Mouse (Mus musculus) cerebellum, adult 2 months (tissue): ENCODE results near the gene Sh3glb1. TPM values are rescaled to one million over a fixed set of nuclear protein-coding genes. Genes with fewer than 3 reads are reported as not detected.

ENCODE experiments used
- DNase-seq, 2 experiments: peaks; one replicate each; pipeline ENCODE4 v3.0.0; 2021
- H3K27ac ChIP-seq: fragments of 200-500 bp; 2 replicates; pipeline ENCODE4 v1.5.1; 2012; ENCODE audit warnings: low read length, control low read depth, inconsistent platforms; ENCODE audit not compliant: insufficient read depth
- H3K27me3 ChIP-seq: fragments of 200-500 bp; 2 replicates; pipeline ENCODE4 v1.6.1; 2012; ENCODE audit warnings: inconsistent platforms, mild to moderate bottlenecking, low read length, moderate library complexity; ENCODE audit not compliant: control insufficient read depth, insufficient read depth
- H3K4me1 ChIP-seq: fragments of 200-500 bp; 2 replicates; pipeline ENCODE4 v1.6.1; 2011; ENCODE audit warnings: low read length; ENCODE audit not compliant: control insufficient read depth, insufficient read depth
- H3K4me3 ChIP-seq: fragments of 200-500 bp; replicated peaks from 2 replicates; pipeline ENCODE3; 2011; ENCODE audit warnings: mild to moderate bottlenecking, low read depth, low read length, control low read depth; ENCODE audit not compliant: insufficient read depth
- CTCF ChIP-seq: fragments of 200-500 bp; IDR thresholded peaks from 2 replicates; pipeline ENCODE4 v1.5.1; 2011; ENCODE audit warnings: low read depth, mild to moderate bottlenecking, control low read depth, low read length, moderate library complexity, borderline replicate concordance; ENCODE audit not compliant: insufficient read depth
- POLR2A ChIP-seq: fragments of 200-500 bp; IDR thresholded peaks from 2 replicates; pipeline ENCODE4 v1.6.1; 2011; ENCODE audit warnings: low read length, control low read depth, borderline replicate concordance; ENCODE audit not compliant: insufficient read depth
- WGBS: fragments of 180-500 bp; shearing (Covaris S2); methylation state at CpG from one replicate; pipeline ENCODE4 v1.1.7; 2018; 5-methylcytosine and 5-hydroxymethylcytosine counted together
- polyA plus RNA-seq: library from polyadenylated mRNA; depleted of rRNA; stranded (reverse); fragments of >200 nt; gene quantifications from 2 replicates; pipeline ENCODE4 v1.2.3, GENCODE M21; 2012; rRNA removed

Gene Sh3glb1
- polyA plus RNA-seq, 1 experiment: 25.5 TPM

DNA sequence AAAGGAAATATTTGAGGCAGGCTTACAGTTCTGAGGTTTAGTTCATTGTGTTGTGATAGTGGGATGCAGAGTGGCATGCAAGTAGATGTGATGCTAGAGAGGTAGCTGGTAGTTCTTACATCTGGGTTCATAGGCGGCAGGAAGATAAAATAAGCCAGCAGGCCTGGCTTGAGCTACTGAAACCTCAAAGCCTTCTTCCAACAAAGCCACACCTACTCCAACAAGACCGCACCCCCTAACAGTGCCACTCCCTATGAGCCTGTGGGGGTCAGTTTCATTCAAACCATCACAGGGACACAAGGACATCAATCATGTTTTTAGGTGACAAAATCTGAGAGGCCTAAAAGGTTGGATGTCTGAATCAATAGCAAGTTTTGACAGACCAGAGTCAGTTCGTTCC is 58.7 kb downstream of the Sh3glb1 start:
- no peak for DNase-seq
- Histone ChIP-seq H3K4me3 (no peak overlapping the region), H3K27me3 (no peaks in the 10 kb centered on the region), H3K4me1 (no peaks in the 10 kb centered on the region), H3K27ac (no peak overlapping the region)
- TF ChIP-seq POLR2A (no peak), CTCF (no peak)
- WGBS: 96% methylated on average over 3 of the region's 3 CpGs

DNA sequence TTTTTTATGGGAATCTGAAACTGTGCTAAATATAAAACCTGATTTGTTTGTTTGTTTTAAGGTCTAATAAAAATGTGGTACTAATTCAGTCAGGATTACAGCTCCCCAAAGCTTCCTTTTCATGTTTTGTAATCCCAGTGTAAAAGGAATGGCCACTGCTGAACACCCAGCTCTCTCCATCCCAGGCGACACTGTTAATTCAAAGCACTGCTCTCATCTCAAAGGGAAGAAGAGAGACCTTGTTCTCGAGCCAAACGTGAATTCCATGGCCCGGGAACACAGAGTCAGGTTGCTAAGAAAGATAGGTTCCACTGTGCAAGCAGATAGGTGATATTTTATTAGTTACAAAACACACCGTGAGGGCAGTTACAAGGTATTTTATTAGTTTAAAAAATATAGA is 75.9 kb downstream of the Sh3glb1 start:
- Histone ChIP-seq H3K4me1 (no peaks in the 10 kb centered on the region), H3K4me3 (no peak overlapping the region), H3K27ac (no peak overlapping the region), H3K27me3 (no peaks in the 10 kb centered on the region)
- 41% methylated on average over 5 of the region's 5 CpGs for WGBS
- no peak for TF ChIP-seq CTCF
- TF ChIP-seq POLR2A: no peak
- DNase-seq: no peak

- H3K27ac ChIP-seq: no peak overlapping the region
Observed at GRCm38 (mm10) chr3:144643301-144643871, 76.7 kb downstream of the Sh3glb1 start.

GRCm38 (mm10) chr3:144642141-144642540 is 78.0 kb downstream of the Sh3glb1 start:
- Histone ChIP-seq H3K27ac (no peak overlapping the region), H3K27me3 (no peaks in the 10 kb centered on the region), H3K4me1 (no peaks in the 10 kb centered on the region), H3K4me3 (no peak overlapping the region)
- 63% methylated on average over 4 of the region's 4 CpGs for WGBS
- DNase-seq: no peak
- TF ChIP-seq POLR2A: no peak

More at GRCm38 (mm10) chr3:144643301-144643871, 76.7 kb downstream of the Sh3glb1 start:
- 7% methylated on average over 2 of the region's 2 CpGs for WGBS
- no peaks in the 10 kb centered on the region for H3K27me3 ChIP-seq
- H3K4me3 ChIP-seq: no peak overlapping the region
- TF ChIP-seq POLR2A (no peak), CTCF (no peak)
- DNase-seq: peak in 1 of 2 experiments; percentile 8
- no peaks in the 10 kb centered on the region for H3K4me1 ChIP-seq

DNA sequence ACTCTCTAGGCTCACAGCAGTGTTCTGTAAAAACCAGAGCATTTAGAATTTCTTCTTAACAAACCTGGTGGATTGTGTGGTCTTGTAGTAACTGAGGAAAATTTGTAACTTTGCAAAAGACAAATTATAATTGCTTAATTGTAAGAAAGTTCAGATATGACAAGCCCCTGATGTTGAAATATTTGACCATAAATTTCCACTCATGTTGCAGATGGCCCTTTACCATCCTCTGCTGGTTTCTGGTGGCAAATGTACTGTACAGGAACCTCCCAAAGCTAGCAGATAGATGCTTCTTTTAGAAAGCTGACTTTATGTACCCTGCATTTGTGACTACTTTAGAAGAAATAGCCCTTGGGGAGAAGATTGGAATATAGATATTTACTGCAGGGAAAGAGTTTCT is 80.1 kb downstream of the Sh3glb1 start:
- DNase-seq: no peak
- Histone ChIP-seq H3K27ac (no peak overlapping the region), H3K27me3 (no peaks in the 10 kb centered on the region), H3K4me1 (no peaks in the 10 kb centered on the region), H3K4me3 (no peak overlapping the region)
- no peak for TF ChIP-seq CTCF
- TF ChIP-seq POLR2A: no peak

DNA sequence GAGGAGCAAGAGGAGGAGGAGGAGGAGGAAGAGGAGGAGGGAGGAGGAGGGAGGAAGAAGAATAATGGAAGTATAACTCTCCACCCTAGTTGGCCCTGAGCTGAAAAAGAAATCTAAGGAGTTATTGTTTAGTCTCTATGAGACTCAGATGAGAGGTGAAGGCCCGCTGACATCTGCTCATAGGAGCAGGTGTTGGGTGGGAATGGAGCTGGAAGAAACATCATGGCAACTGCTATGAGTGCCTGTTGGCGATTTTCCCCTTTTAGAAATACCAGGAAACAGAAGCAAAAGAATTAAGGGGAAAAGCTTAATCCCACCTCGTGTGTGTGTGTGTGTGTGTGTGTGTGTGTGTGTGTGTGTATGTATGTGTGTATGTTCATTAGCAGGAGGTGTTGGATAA is 80.7 kb downstream of the Sh3glb1 start:
- WGBS: 43% methylated on average over 3 of the region's 3 CpGs

DNA sequence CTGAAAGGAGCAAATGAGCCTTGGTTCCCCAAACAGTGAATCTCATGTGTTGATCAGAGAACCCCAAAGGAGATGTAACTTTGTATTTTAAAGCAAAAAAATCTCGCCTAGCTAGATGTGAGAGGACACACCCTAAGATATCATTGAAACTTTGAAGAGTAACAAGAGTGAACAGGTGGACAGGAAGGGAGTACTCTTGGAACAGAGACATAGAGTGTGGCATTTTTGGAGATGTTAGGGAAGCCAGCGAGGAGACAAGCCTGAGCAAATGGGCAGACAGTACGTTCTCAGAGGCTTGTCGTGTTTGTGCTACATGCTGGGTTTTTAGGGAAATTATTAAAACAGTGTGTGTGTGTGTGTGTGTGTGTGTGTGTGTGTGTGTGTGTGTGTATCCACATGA is 82.0 kb downstream of the Sh3glb1 start:
- no peak overlapping the region for H3K27ac ChIP-seq
- no peaks in the 10 kb centered on the region for H3K27me3 ChIP-seq
- no peaks in the 10 kb centered on the region for H3K4me1 ChIP-seq
- H3K4me3 ChIP-seq: no peak overlapping the region
- DNase-seq: no peak
- TF ChIP-seq CTCF (no peak), POLR2A (no peak)
- 81% methylated on average over 4 of the region's 4 CpGs for WGBS

More for the DNA sequence above, 80.7 kb downstream of the Sh3glb1 start:
- H3K27ac ChIP-seq: no peak overlapping the region
- H3K4me3 ChIP-seq: no peak overlapping the region
- DNase-seq: no peak
- no peaks in the 10 kb centered on the region for H3K4me1 ChIP-seq
- TF ChIP-seq POLR2A (no peak), CTCF (no peak)
- no peaks in the 10 kb centered on the region for H3K27me3 ChIP-seq

DNA sequence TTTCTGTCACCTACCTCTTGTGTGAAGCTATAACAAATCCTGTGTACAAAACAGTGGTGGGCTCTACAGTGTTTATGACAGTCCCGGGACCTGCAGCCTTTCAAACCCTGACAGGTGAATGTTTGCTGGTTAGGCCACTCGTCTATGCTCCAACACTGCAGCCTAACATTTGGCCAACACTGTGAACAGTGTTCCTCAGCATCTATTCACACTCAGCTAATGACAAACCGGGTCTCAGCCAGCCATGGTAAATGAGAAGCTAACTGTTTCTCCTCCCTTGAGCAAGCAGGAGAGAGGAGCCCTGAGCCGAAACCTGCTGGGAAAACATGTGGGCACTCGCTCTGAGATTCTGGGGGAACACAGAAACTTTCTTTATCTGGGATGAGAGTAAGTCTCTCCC is 84.9 kb downstream of the Sh3glb1 start:
- no peak overlapping the region for H3K27ac ChIP-seq
- 92% methylated on average over 5 of the region's 5 CpGs for WGBS
- H3K4me3 ChIP-seq: no peak overlapping the region
- no peak for DNase-seq
- TF ChIP-seq CTCF (no peak), POLR2A (no peak)
- no peaks in the 10 kb centered on the region for H3K27me3 ChIP-seq
- no peaks in the 10 kb centered on the region for H3K4me1 ChIP-seq

Other genes starting within 250 kb of the Sh3glb1 start
- gene Hs2st1, start 150.2 kb downstream of the Sh3glb1 start, polyA plus RNA-seq: 15.2 and 15.4 TPM in 2 replicates
- 285 and 301 TPM in 2 replicates for gene Selenof, start 150.0 kb downstream of the Sh3glb1 start, polyA plus RNA-seq
- 0.03 TPM in 2 replicates for gene Clca3a1, start 40.6 kb upstream of the Sh3glb1 start, polyA plus RNA-seq
- not detected in 2 replicates for gene Clca3a2, start 99.2 kb upstream of the Sh3glb1 start, polyA plus RNA-seq
- not detected in 2 replicates for gene Clca3b, start 129.0 kb upstream of the Sh3glb1 start, polyA plus RNA-seq
- 0.03 TPM in 1 of 2 replicates, not detected in the other for gene Clca4b, start 212.2 kb upstream of the Sh3glb1 start, polyA plus RNA-seq